Mouse (Mus musculus): ENCODE measurements at regions not wholly inside any gene's neighbourhood (a gene's known extent, or its start where the extent isn't known, plus 50 kb on each side); places are given as distances from the start of the nearest gene placed in this dataset.

DNA sequence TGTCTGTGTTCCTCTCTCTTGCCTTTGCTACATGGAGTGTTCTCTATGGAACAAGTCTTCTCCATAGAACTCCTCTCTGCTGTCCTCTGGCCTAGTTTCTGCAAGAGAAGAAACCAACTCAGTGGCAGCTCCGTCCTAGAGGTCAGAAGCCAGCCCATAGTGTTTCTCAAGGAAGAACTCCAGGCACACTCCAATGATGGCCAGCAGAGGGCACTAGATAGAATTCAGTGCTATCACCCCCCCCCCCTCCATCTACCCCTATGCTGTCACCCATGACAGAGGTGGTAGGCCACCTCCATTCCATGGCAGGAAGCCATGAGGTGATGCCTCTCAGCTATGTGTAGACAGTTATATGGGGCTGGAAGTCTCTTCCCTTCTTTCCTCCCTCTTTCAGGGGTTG lies 258.5 kb upstream of the Irx2 start:
- Histone ChIP-seq H3K36me3 (ENCODE audit: control insufficient read depth, insufficient read depth) (no peaks in the 10 kb centered on the region), H3K27ac (ENCODE audit: low read depth, low read length) (no peak overlapping the region), H3K9ac (ENCODE audit: low read depth, low read length) (no peak overlapping the region), H3K9me3 (ENCODE audit: control insufficient read depth) (no peaks in the 10 kb centered on the region), H3K27me3 (replicated peaks; ENCODE audit: control insufficient read depth, insufficient read depth, low read length) (peaks cover 18% of the 10 kb centered on the region; the same call in 1 of the 2 replicates), H3K4me2 (replicated peaks; ENCODE audit: low read depth) (no peak overlapping the region), H3K4me1 (replicated peaks; ENCODE audit: control insufficient read depth, insufficient read depth, low read length) (no peaks in the 10 kb centered on the region), H3K4me3 (ENCODE audit: low read depth, low read length) (no peak overlapping the region)
- ATAC-seq = no peak
- TF ChIP-seq CTCF (IDR thresholded peaks at IDR 0.05; ENCODE audit: low read depth) = peak; percentile 38; the same call in 1 of the 2 replicates
- WGBS = 88% methylated on average over 1 of the region's 1 CpGs

- no peak for ATAC-seq
- Histone ChIP-seq H3K27me3 (replicated peaks; ENCODE audit: control insufficient read depth, insufficient read depth, low read length) (peaks cover 13% of the 10 kb centered on the region; the same call in 1 of the 2 replicates), H3K4me2 (replicated peaks; ENCODE audit: low read depth) (no peak overlapping the region), H3K4me1 (replicated peaks; ENCODE audit: control insufficient read depth, insufficient read depth, low read length) (no peaks in the 10 kb centered on the region), H3K9ac (ENCODE audit: low read depth, low read length) (no peak overlapping the region), H3K4me3 (ENCODE audit: low read depth, low read length) (no peak overlapping the region), H3K9me3 (ENCODE audit: control insufficient read depth) (no peaks in the 10 kb centered on the region), H3K27ac (ENCODE audit: low read depth, low read length) (no peak overlapping the region), H3K36me3 (ENCODE audit: control insufficient read depth, insufficient read depth) (no peaks in the 10 kb centered on the region)
- TF ChIP-seq CTCF (IDR thresholded peaks at IDR 0.05; ENCODE audit: low read depth) = no peak
- WGBS = 25% methylated on average over 5 of the region's 5 CpGs
Measured at GRCm38 (mm10) chr13:72370997-72371396, 257.6 kb upstream of the Irx2 start.

DNA sequence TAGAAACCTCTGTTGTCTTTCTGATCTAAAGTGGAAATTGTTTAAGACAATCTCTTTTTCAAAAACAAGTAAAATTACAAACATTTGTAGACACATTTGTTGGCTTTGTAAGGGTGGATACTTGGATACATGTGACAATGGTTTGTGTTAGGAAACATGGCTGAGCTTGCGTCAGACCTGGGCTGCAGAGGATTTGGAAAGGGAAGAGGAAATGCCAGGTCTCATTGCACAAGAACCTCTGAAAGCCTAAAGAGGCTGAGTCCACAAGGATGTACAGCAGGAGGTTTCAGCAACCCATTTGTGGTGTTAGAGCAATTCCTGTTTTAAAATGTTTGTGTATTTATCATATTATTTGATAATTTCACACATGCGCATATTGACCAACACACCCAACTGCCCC lies 235.3 kb upstream of the Irx2 start:
- no peaks in the 10 kb centered on the region for H3K36me3 ChIP-seq (ENCODE audit: control insufficient read depth, insufficient read depth)
- no peaks in the 10 kb centered on the region for H3K27me3 ChIP-seq (replicated peaks; ENCODE audit: control insufficient read depth, insufficient read depth, low read length)
- WGBS = 98% methylated on average over 2 of the region's 2 CpGs
- no peaks in the 10 kb centered on the region for H3K4me1 ChIP-seq (replicated peaks; ENCODE audit: control insufficient read depth, insufficient read depth, low read length)
- no peak for ATAC-seq
- no peak overlapping the region for H3K4me3 ChIP-seq (ENCODE audit: low read depth, low read length)
- no peak for TF ChIP-seq CTCF (IDR thresholded peaks at IDR 0.05; ENCODE audit: low read depth)
- no peak overlapping the region for H3K4me2 ChIP-seq (replicated peaks; ENCODE audit: low read depth)
- H3K27ac ChIP-seq (ENCODE audit: low read depth, low read length) = no peak overlapping the region
- no peaks in the 10 kb centered on the region for H3K9me3 ChIP-seq (ENCODE audit: control insufficient read depth)
- H3K9ac ChIP-seq (ENCODE audit: low read depth, low read length) = no peak overlapping the region

DNA sequence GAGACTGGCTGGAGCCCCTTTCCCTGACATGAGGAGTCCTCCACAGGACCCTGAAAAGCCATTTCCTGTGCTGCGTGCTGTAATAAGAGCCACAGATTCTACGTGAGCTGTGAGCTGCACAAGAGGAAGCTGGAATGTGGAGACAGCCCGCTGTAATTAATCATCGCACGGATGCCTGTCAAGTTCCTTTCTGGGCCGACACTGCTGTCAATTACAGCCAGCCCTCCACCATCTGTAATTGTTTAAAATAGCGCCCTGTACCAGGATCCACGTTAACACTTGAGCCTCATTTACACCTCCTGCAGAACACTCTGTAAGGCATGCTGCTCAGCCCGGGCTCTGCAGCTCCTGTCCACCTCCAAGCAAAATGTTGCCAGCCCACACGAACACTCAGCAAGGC lies 227.9 kb upstream of the Irx2 start:
- Histone ChIP-seq H3K9ac (ENCODE audit: low read depth, low read length) (no peak overlapping the region), H3K9me3 (ENCODE audit: control insufficient read depth) (no peaks in the 10 kb centered on the region), H3K4me2 (replicated peaks; ENCODE audit: low read depth) (no peak overlapping the region), H3K27ac (ENCODE audit: low read depth, low read length) (no peak overlapping the region), H3K4me3 (ENCODE audit: low read depth, low read length) (no peak overlapping the region), H3K27me3 (replicated peaks; ENCODE audit: control insufficient read depth, insufficient read depth, low read length) (no peaks in the 10 kb centered on the region), H3K36me3 (ENCODE audit: control insufficient read depth, insufficient read depth) (no peaks in the 10 kb centered on the region), H3K4me1 (replicated peaks; ENCODE audit: control insufficient read depth, insufficient read depth, low read length) (no peaks in the 10 kb centered on the region)
- no peak for ATAC-seq
- TF ChIP-seq CTCF (IDR thresholded peaks at IDR 0.05; ENCODE audit: low read depth) = no peak
- WGBS = 25% methylated on average over 10 of the region's 10 CpGs

DNA sequence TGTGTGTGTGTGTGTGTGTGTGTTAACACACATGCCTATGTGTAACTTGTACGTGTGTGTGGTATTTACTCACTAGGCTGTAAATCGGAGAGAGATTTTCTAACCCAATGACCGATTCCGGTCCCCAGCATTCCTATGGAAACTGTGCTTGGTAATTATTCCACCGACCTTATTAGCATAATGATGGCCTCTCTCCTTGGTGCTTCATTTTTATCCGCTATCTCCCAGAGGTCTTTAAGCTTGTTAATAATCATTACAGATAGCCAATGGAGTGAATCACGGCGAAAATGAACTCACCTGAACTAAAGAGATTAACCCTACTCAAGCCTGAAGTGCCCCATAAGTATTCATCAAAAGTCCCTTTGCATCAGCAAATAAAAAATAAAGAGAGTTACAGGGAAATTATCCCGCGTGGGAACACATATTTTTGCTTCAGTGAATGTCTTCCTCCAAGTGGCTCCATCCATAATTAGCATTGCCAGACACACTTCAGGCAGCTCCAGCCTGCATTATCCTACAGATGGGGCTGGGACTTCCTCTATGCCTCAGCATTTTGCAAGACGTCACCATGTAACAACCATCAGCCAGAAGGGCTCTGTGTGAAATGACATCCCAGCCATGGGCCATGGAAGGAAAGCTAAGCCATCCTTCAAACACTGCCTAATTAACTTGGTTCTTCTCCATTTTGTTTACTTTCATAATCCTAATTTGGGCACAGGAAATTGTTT lies 219.2 kb upstream of the Irx2 start:
- Histone ChIP-seq H3K27ac (ENCODE audit: low read depth, low read length) (no peak overlapping the region), H3K4me3 (ENCODE audit: low read depth, low read length) (no peak overlapping the region), H3K4me2 (replicated peaks; ENCODE audit: low read depth) (no peak overlapping the region), H3K9ac (ENCODE audit: low read depth, low read length) (no peak overlapping the region), H3K27me3 (replicated peaks; ENCODE audit: control insufficient read depth, insufficient read depth, low read length) (no peaks in the 10 kb centered on the region), H3K36me3 (ENCODE audit: control insufficient read depth, insufficient read depth) (no peaks in the 10 kb centered on the region), H3K9me3 (ENCODE audit: control insufficient read depth) (no peaks in the 10 kb centered on the region), H3K4me1 (replicated peaks; ENCODE audit: control insufficient read depth, insufficient read depth, low read length) (no peaks in the 10 kb centered on the region)
- 83% methylated on average over 11 of the region's 11 CpGs for WGBS
- ATAC-seq = no peak
- TF ChIP-seq CTCF (IDR thresholded peaks at IDR 0.05; ENCODE audit: low read depth) = no peak

DNA sequence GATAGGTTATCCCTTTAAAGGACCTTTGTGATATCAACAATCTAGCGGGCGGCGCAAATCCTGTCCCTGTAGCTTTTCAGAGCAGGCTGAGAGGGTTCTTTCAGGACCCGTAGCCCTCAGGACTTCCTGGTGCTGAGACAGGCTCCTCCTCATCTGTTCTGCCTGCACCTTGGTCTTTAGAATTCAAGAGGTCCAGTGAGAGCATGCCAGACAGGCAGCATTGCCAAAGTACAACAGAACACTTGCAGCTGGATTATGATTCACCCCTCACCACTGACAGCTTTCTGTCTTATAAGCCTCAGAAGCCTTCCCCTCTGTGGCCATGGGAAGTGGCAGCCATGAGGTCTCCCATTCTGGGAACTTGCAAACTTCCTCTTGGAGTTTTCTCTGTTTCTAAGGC lies 216.0 kb upstream of the Irx2 start:
- H3K4me2 ChIP-seq (replicated peaks; ENCODE audit: low read depth) = no peak overlapping the region
- no peak for ATAC-seq
- H3K27me3 ChIP-seq (replicated peaks; ENCODE audit: control insufficient read depth, insufficient read depth, low read length) = no peaks in the 10 kb centered on the region
- no peaks in the 10 kb centered on the region for H3K36me3 ChIP-seq (ENCODE audit: control insufficient read depth, insufficient read depth)
- no peak overlapping the region for H3K27ac ChIP-seq (ENCODE audit: low read depth, low read length)
- H3K9me3 ChIP-seq (ENCODE audit: control insufficient read depth) = no peaks in the 10 kb centered on the region
- H3K4me1 ChIP-seq (replicated peaks; ENCODE audit: control insufficient read depth, insufficient read depth, low read length) = no peaks in the 10 kb centered on the region
- H3K4me3 ChIP-seq (ENCODE audit: low read depth, low read length) = no peak overlapping the region
- 83% methylated on average over 4 of the region's 4 CpGs for WGBS
- TF ChIP-seq CTCF (IDR thresholded peaks at IDR 0.05; ENCODE audit: low read depth) = no peak
- no peak overlapping the region for H3K9ac ChIP-seq (ENCODE audit: low read depth, low read length)

Data from intestine, postnatal 0 days (tissue).